ENCODE assay signal across 9 mouse cellular contexts in genomic region chr4:147985205-147986132, GRCm38 (mm10). TPM values are rescaled to one million over a fixed set of nuclear protein-coding genes. Genes with fewer than 3 reads are reported as not detected.
DNase-seq lines count a peak whose midpoint lies in the region; ATAC-seq and TF ChIP-seq lines count a peak whose summit lies in the region.
"Had no signal": no experiment of that assay in that cellular context is flagged by ENCODE, and none has a peak within 500 bp of the region (broad histone marks: within the 10 kb centered on the region; RNA-seq: fewer than 3 reads in every experiment).

Gene Nppb, plus strand, starts transcription at chr4:147985788.

- H3K9ac ChIP-seq in liver, embryonic 14.5 days (replicated peaks): no peak within 1 kb of the TSS
- H3K9ac ChIP-seq: liver, embryonic 15.5 days had no signal

- intact Hi-C loops in gastrocnemius, postnatal 14 days (cut with DNase I; ENCODE audit: low total_unique reads): no loop called here
- intact Hi-C loops in heart, postnatal 25 days (cut with DNase I): no loop called here

- no peak within 1 kb of the TSS for H3K4me3 ChIP-seq in liver, embryonic 14.5 days (ENCODE audit: insufficient read depth in 1 of 2, low read depth in 2 of 2, low read length in 2 of 2)
- no peak within 1 kb of the TSS for H3K4me3 ChIP-seq in thymus, adult 2 months (ENCODE audit: control insufficient read depth, insufficient read depth, low read length)
- H3K4me3 ChIP-seq: liver, embryonic 15.5 days had no signal

- no peak for TF ChIP-seq CTCF in liver, embryonic 14.5 days (IDR thresholded peaks at IDR 0.05; ENCODE audit: low read depth)
- TF ChIP-seq CTCF in thymus, adult 2 months (IDR thresholded peaks at IDR 0.05; ENCODE audit: borderline replicate concordance, control insufficient read depth, extremely low read depth, insufficient read depth, low read length, poor library complexity): no peak

- H3K9me3 ChIP-seq in liver, embryonic 14.5 days (ENCODE audit: control insufficient read depth, low read length): no peaks in the 10 kb centered on the region
- H3K9me3 ChIP-seq: liver, embryonic 15.5 days had no signal

- WGBS in liver, embryonic 14.5 days (ENCODE audit: insufficient replicate concordance): 23% methylated on average over 20 of the region's 20 CpGs
- WGBS in thymus, adult 2 months: 32% methylated on average over 20 of the region's 20 CpGs

- no peak within 1 kb of the TSS for H3K4me2 ChIP-seq in liver, embryonic 14.5 days (ENCODE audit: low read depth)
- H3K4me2 ChIP-seq: liver, embryonic 15.5 days had no signal

- H3K27me3 ChIP-seq in liver, embryonic 14.5 days (ENCODE audit: control insufficient read depth, insufficient read depth, low read length): no peaks in the 10 kb centered on the region
- no peaks in the 10 kb centered on the region for H3K27me3 ChIP-seq in thymus, adult 2 months (ENCODE audit: control insufficient read depth, insufficient read depth, low read length)
- H3K27me3 ChIP-seq: liver, embryonic 15.5 days had no signal

- no peak for TF ChIP-seq POLR2A in thymus, adult 2 months (IDR thresholded peaks at IDR 0.05; ENCODE audit: control insufficient read depth, extremely low read depth, insufficient read depth, low read length, poor library complexity)

- peak; percentile 21 for DNase-seq in gastrocnemius, postnatal 14 days
- DNase-seq in gastrocnemius, adult 18-20 months (ENCODE audit: low spot score): no peak
- peak; percentile 30 for DNase-seq in c-Kit-positive CD71-positive TER-119-negative erythroid progenitor cells, embryonic 14.5 days (ENCODE audit: low read depth)
- DNase-seq in heart, postnatal 25 days (ENCODE audit: low spot score): no peak
- peak; percentile 7 to 22 (median 13) for DNase-seq in liver, embryonic 14.5 days (ENCODE audit: low read depth in 3 of 3, low spot score in 3 of 3)
- DNase-seq in cerebellum, adult 18-20 months: no peak
- no peak for DNase-seq in thymus, adult 2 months
- DNase-seq in thymus, postnatal 36 days: no peak

- no peaks in the 10 kb centered on the region for H3K4me1 ChIP-seq in liver, embryonic 14.5 days (replicated peaks; ENCODE audit: control insufficient read depth in 2 of 2, insufficient read depth in 2 of 2, low read length in 1 of 2)
- H3K4me1 ChIP-seq in thymus, adult 2 months (replicated peaks; ENCODE audit: control insufficient read depth, insufficient read depth, low read length): 0 out of 2 replicates have a peak, but pooled peaks cover 2% of the 10 kb centered on the region
- H3K4me1 ChIP-seq: liver, embryonic 15.5 days had no signal

- TF ChIP-seq EP300 in liver, embryonic 14.5 days (IDR thresholded peaks at IDR 0.05; ENCODE audit: low read depth): no peak

- H3K36me3 ChIP-seq in liver, embryonic 14.5 days (replicated peaks; ENCODE audit: control insufficient read depth, insufficient read depth, low read depth): no peaks in the 10 kb centered on the region
- no peaks in the 10 kb centered on the region for H3K36me3 ChIP-seq in thymus, adult 2 months (ENCODE audit: control insufficient read depth, insufficient read depth, low read length)
- H3K36me3 ChIP-seq: liver, embryonic 15.5 days had no signal

- ATAC-seq in liver, embryonic 14.5 days (ENCODE audit: insufficient read depth): no peak

- no peak within 1 kb of the TSS for H3K27ac ChIP-seq in liver, embryonic 14.5 days
- no peak within 1 kb of the TSS for H3K27ac ChIP-seq in thymus, adult 2 months (ENCODE audit: control insufficient read depth, insufficient read depth, low read length)
- H3K27ac ChIP-seq: liver, embryonic 15.5 days had no signal

RNA-seq across cellular contexts. Expression of gene Nppb, which starts in this region (rescaled TPM):
- not detected for total RNA-seq in gastrocnemius, postnatal 14 days (2021)
- not detected for total RNA-seq in gastrocnemius, adult 18-20 months (2021)
- total RNA-seq in heart, postnatal 25 days (2021): 100 to 1,000 TPM; 169 to 448 TPM
- polyA plus RNA-seq in liver, embryonic 14.5 days (2012; rRNA removed): not detected in 2 replicates
- polyA plus RNA-seq in liver, embryonic 14.5 days (2014; fragmentation: Nextera tagmentation; extraction: Ambion mirVana): not detected in 2 replicates
- 0.24 and 2.3 TPM in 2 replicates for polyA plus RNA-seq in thymus, adult 2 months (2012; rRNA removed)
- polyA plus RNA-seq: liver, embryonic 15.5 days had no signal

Comparison
In these comparisons a context has a peak if more than half of its experiments do, and no peak if none do; other contexts are left out.
1. RNA of gene Nppb (total RNA-seq): 169 to 448 TPM in heart, postnatal 25 days; not detected in gastrocnemius, postnatal 14 days and not detected in gastrocnemius, adult 18-20 months; every median in the first group is over 100 times any median in the second.
2. Peak in DNase-seq in gastrocnemius, postnatal 14 days; RNA of the gene not detected or under 1 TPM.
3. Peak in DNase-seq in liver, embryonic 14.5 days; RNA of the gene not detected or under 1 TPM.